Mouse (Mus musculus) olfactory bulb, adult 2 months (tissue): ENCODE measurements around the gene Dnajb6.

Experiments
- CTCF ChIP-seq: fragments of 200-500 bp; IDR thresholded peaks from 2 replicates; pipeline ENCODE4 v1.5.1; 2012; ENCODE audit warnings: low read depth, mild to moderate bottlenecking, low read length, moderate library complexity; ENCODE audit not compliant: insufficient read depth
- POLR2A ChIP-seq: fragments of 200-500 bp; IDR thresholded peaks from 2 replicates; pipeline ENCODE4 v1.6.1; 2012; ENCODE audit warnings: mild to moderate bottlenecking, low read depth, low read length, moderate library complexity; ENCODE audit not compliant: insufficient read depth

DNA sequence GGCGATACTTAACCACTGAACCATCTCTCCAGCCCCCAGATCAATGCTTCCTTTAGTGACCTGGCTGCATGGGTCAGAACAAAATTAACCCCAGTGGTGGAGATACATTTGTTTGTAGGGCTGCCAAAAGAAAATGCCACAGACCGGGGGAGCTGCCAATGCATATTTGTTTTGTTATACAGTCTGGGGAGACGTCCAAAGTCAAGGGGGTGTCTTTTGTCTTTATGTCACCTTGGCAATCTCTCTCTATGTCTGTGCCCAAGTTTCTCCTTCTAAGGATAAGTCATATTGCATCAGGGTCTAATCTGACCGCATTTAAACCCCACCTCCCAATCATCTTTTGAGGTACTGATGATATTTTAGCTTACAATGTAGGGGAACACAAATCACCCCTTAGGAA, 82.8 kb downstream of the Dnajb6 start:
- no peak for TF ChIP-seq POLR2A
- no peak for TF ChIP-seq CTCF
